Mouse (Mus musculus) G1E (cell line): ENCODE measurements around the gene Swsap1. TPM values are rescaled to one million over a fixed set of nuclear protein-coding genes. Genes with fewer than 3 reads are reported as not detected.
A peak's percentile ranks its signal among the peaks of the same experiment; 100 is the strongest.

Experiments used
- ATAC-seq: 2 replicates; pipeline ENCODE4 v1.8.0; 2016; ENCODE audit warnings: mild to moderate bottlenecking; ENCODE audit not compliant: insufficient number of reproducible peaks, poor library complexity, low FRiP score, severe bottlenecking; ENCODE audit errors: extremely low read depth
- DNase-seq: peaks from one replicate; pipeline ENCODE4 v3.0.0; 2012; ENCODE audit warnings: low spot score
- H3K27me3 ChIP-seq: 2 replicates; pipeline ENCODE4 v1.6.1; 2012; ENCODE audit warnings: mild to moderate bottlenecking, low read length, inconsistent platforms; ENCODE audit not compliant: insufficient read depth
- H3K36me3 ChIP-seq: replicated peaks from 2 replicates; pipeline ENCODE3; 2012; ENCODE audit warnings: mild to moderate bottlenecking, inconsistent platforms
- H3K4me1 ChIP-seq: 2 replicates; pipeline ENCODE4 v1.6.1; 2012; ENCODE audit warnings: low read depth, low read length, inconsistent platforms, mixed read lengths; ENCODE audit not compliant: insufficient read depth
- H3K4me3 ChIP-seq: 2 replicates; pipeline ENCODE4 v1.5.1; 2012; ENCODE audit warnings: low read depth, mild to moderate bottlenecking, inconsistent platforms, low read length, moderate library complexity, mixed read lengths
- H3K9me3 ChIP-seq: replicated peaks from 2 replicates; pipeline ENCODE4 v1.6.1; 2012; ENCODE audit warnings: inconsistent platforms
- CTCF ChIP-seq: IDR thresholded peaks from 2 replicates; pipeline ENCODE4 v1.5.1; 2012; ENCODE audit warnings: low read depth, low read length, inconsistent platforms, mixed read lengths
- GATA1 ChIP-seq: IDR thresholded peaks from 2 replicates; pipeline ENCODE4 v1.6.1; 2012; ENCODE audit warnings: borderline replicate concordance, low read length, inconsistent platforms, mixed read lengths
- GATA2 ChIP-seq: IDR thresholded peaks from 2 replicates; pipeline ENCODE4 v1.6.1; 2012; ENCODE audit warnings: low read depth, low read length, inconsistent platforms, borderline replicate concordance
- POLR2AphosphoS5 ChIP-seq: IDR thresholded peaks from 2 replicates; pipeline ENCODE4 v1.6.1; 2012; ENCODE audit warnings: low read depth, low read length, inconsistent platforms; ENCODE audit not compliant: insufficient replicate concordance
- TAL1 ChIP-seq: conservative IDR thresholded peaks from 2 replicates; pipeline ENCODE4 v1.6.1; 2012; ENCODE audit warnings: low read depth, low read length, inconsistent platforms, mixed read lengths
- polyA plus RNA-seq: library from polyadenylated mRNA; stranded (reverse); fragments of >175 nt; gene quantifications from 2 replicates; pipeline ENCODE4 v1.2.3, GENCODE M21; 2012
- total RNA-seq, 2 experiments: library from RNA; stranded (forward) in 1 of 2; stranded (reverse) in 1 of 2; fragments of 200-1000 nt in 1 of 2; fragments of >200 nt in 1 of 2; fragmentation: Nextera tagmentation in 1 of 2; gene quantifications; 2 replicates each; pipeline ENCODE4 v1.2.3; 2014 to 2017

Gene Swsap1
- total and polyA plus RNA-seq, 3 experiments, result 10.9 to 12.6 (median 11.8) TPM

DNA sequence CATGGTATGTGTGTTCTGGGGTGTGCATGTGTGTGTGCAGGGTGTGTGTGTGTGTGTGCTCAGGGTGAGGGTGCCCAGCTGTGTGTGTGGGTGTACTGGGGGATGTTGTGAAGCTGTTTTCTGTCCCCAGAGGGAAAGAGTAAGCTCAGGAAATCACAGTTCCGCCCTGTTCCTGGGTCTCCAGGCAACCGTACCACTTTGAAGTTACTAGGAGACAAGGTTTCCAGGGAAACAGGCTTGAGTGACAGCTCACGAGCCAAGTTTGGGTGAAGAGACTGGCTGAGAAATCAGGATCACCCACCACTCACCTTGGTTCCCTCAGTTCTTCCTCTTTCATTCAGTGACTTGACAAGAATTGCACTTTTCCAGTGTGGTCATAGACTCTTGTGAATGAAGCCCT, 2.0 kb upstream of the Swsap1 start:
- H3K27me3 ChIP-seq, result no peaks in the 10 kb centered on the region
- ATAC-seq, result no peak
- H3K36me3 ChIP-seq, result peaks cover 19% of the 10 kb centered on the region
- TF ChIP-seq GATA1 (no peak), POLR2AphosphoS5 (no peak), CTCF (no peak), GATA2 (no peak), TAL1 (no peak)
- DNase-seq, result no peak
- no peaks in the 10 kb centered on the region for H3K9me3 ChIP-seq
- H3K4me3 ChIP-seq, result no peak overlapping the region
- peaks cover 30% of the 10 kb centered on the region for H3K4me1 ChIP-seq

GRCm38 (mm10) chr9:21954635-21955034, 920 bp upstream of the Swsap1 start:
- H3K27me3 ChIP-seq, result no peaks in the 10 kb centered on the region
- peaks cover 30% of the 10 kb centered on the region for H3K36me3 ChIP-seq
- TF ChIP-seq GATA2, result no peak
- no peak for TF ChIP-seq TAL1
- no peak for TF ChIP-seq GATA1
- no peak for TF ChIP-seq CTCF
- no peak for TF ChIP-seq POLR2AphosphoS5
- H3K4me1 ChIP-seq, result peaks cover 41% of the 10 kb centered on the region
- no peak overlapping the region; the same call in 1 of the 2 replicates for H3K4me3 ChIP-seq
- ATAC-seq (no peak), DNase-seq (no peak)
- no peaks in the 10 kb centered on the region for H3K9me3 ChIP-seq

DNA sequence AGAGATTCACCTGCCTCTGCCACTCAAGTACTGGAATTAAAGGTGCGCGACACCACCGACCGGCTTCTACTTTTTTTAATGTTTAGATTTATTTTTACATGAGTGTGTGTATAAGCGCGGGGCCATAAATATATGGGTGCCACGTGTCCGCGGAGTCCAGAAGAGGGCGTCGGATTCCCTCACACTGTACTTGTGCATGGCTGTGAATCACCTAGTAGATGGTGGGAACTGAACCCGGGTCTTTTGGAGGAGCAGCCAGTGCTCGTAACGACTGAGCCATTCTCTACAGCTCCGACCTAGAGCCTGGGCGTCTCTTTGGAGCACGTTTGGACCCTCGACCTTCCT, 358 bp upstream of the Swsap1 start:
- DNase-seq, result no peak
- peaks cover 46% of the 10 kb centered on the region for H3K4me1 ChIP-seq

GRCm38 (mm10) chr9:21958372-21958771, 2.8 kb downstream of the Swsap1 start:
- H3K4me3 ChIP-seq, result peak overlapping the region; percentile 33; the same call in 1 of the 2 replicates
- DNase-seq (no peak), ATAC-seq (no peak)
- H3K36me3 ChIP-seq, result peaks cover 51% of the 10 kb centered on the region
- TF ChIP-seq TAL1, result no peak
- no peak for TF ChIP-seq CTCF
- TF ChIP-seq GATA2, result no peak
- TF ChIP-seq GATA1, result no peak
- no peak for TF ChIP-seq POLR2AphosphoS5
- no peaks in the 10 kb centered on the region for H3K9me3 ChIP-seq
- no peaks in the 10 kb centered on the region for H3K27me3 ChIP-seq
- peaks cover 71% of the 10 kb centered on the region for H3K4me1 ChIP-seq

More for the DNA sequence above, 358 bp upstream of the Swsap1 start:
- TF ChIP-seq POLR2AphosphoS5, result no peak
- TF ChIP-seq CTCF, result no peak
- no peak for TF ChIP-seq GATA2
- TF ChIP-seq GATA1, result no peak
- no peak for TF ChIP-seq TAL1
- Histone ChIP-seq H3K36me3 (peaks cover 35% of the 10 kb centered on the region), H3K4me3 (peak overlapping the region; percentile 75), H3K9me3 (no peaks in the 10 kb centered on the region), H3K27me3 (no peaks in the 10 kb centered on the region)
- peak; percentile 29 for ATAC-seq

GRCm38 (mm10) chr9:21959244-21959643, 3.7 kb downstream of the Swsap1 start:
- no peak for DNase-seq
- Histone ChIP-seq H3K4me3 (peak overlapping the region; percentile 76; the same call in 1 of the 2 replicates), H3K9me3 (no peaks in the 10 kb centered on the region), H3K27me3 (no peaks in the 10 kb centered on the region), H3K4me1 (peaks cover 79% of the 10 kb centered on the region), H3K36me3 (peaks cover 49% of the 10 kb centered on the region)
- no peak for TF ChIP-seq CTCF
- TF ChIP-seq TAL1, result no peak
- TF ChIP-seq GATA2, result no peak
- no peak for TF ChIP-seq POLR2AphosphoS5
- TF ChIP-seq GATA1, result no peak
- no peak for ATAC-seq

GRCm38 (mm10) chr9:21960135-21960534, 4.6 kb downstream of the Swsap1 start:
- Histone ChIP-seq H3K27me3 (no peaks in the 10 kb centered on the region), H3K4me1 (peaks cover 75% of the 10 kb centered on the region), H3K4me3 (peak overlapping the region; percentile 76), H3K9me3 (no peaks in the 10 kb centered on the region), H3K36me3 (peaks cover 49% of the 10 kb centered on the region)
- no peak for TF ChIP-seq POLR2AphosphoS5
- no peak for TF ChIP-seq GATA2
- TF ChIP-seq CTCF, result no peak
- TF ChIP-seq TAL1, result no peak
- no peak for TF ChIP-seq GATA1
- DNase-seq (no peak), ATAC-seq (no peak)
